Mouse (Mus musculus) stomach, postnatal 0 days (tissue): ENCODE results near the gene Dupd1. TPM values are rescaled to one million over a fixed set of nuclear protein-coding genes. Genes with fewer than 3 reads are reported as not detected.

ENCODE experiments used
- ATAC-seq: fragments of 200-750 bp; cut with Nextera tagmentation; 2 replicates; pipeline ENCODE4 v1.8.0; 2017; ENCODE audit not compliant: low FRiP score, low TSS enrichment
- DNase-seq: peaks from one replicate; pipeline ENCODE4 v3.0.0-alpha.2; 2016; ENCODE audit warnings: low spot score
- H3K27ac ChIP-seq: fragments of 300-500 bp; sonication (generic); replicated peaks from 2 replicates; pipeline ENCODE4 v1.5.1; 2014; ENCODE audit warnings: mild to moderate bottlenecking, control low read depth
- H3K27me3 ChIP-seq: fragments of 300-500 bp; sonication (generic); 2 replicates; pipeline ENCODE4 v1.6.1; 2014; ENCODE audit warnings: low read length; ENCODE audit not compliant: control insufficient read depth, insufficient read depth
- H3K36me3 ChIP-seq: fragments of 300-500 bp; sonication (generic); 2 replicates; pipeline ENCODE4 v1.6.1; 2014; ENCODE audit warnings: low read length, mixed read lengths; ENCODE audit not compliant: control insufficient read depth, insufficient read depth
- H3K4me1 ChIP-seq: fragments of 300-500 bp; sonication (generic); replicated peaks from 2 replicates; pipeline ENCODE4 v1.6.1; 2014; ENCODE audit warnings: antibody characterized with exemption; ENCODE audit not compliant: control insufficient read depth, insufficient read depth
- H3K4me2 ChIP-seq: fragments of 300-500 bp; sonication (generic); replicated peaks from 2 replicates; pipeline ENCODE4 v1.6.1; 2014; ENCODE audit warnings: low read depth, mild to moderate bottlenecking, control low read depth, moderate library complexity
- H3K4me3 ChIP-seq: fragments of 300-500 bp; sonication (generic); 2 replicates; pipeline ENCODE4 v1.5.1; 2014; ENCODE audit warnings: low read depth, low read length, control low read depth
- H3K9ac ChIP-seq: fragments of 300-500 bp; sonication (generic); 2 replicates; pipeline ENCODE4 v1.6.1; 2014; ENCODE audit warnings: mild to moderate bottlenecking, low read length, control low read depth, mixed read lengths
- H3K9me3 ChIP-seq: fragments of 300-500 bp; sonication (generic); 2 replicates; pipeline ENCODE4 v1.6.1; 2016; ENCODE audit warnings: low read length; ENCODE audit not compliant: control insufficient read depth
- CTCF ChIP-seq: IDR thresholded peaks from 2 replicates; pipeline ENCODE4 v1.5.1; 2016; ENCODE audit warnings: antibody characterized with exemption, low read depth, mild to moderate bottlenecking, moderate library complexity
- EP300 ChIP-seq: optimal IDR thresholded peaks from 2 replicates; pipeline ENCODE3; 2016; ENCODE audit warnings: antibody characterized with exemption
- WGBS: fragments of 180-500 bp; shearing (Covaris S2); extraction: QIAGEN DNeasy Blood & Tissue Kit; methylation state at CpG from one replicate; pipeline ENCODE4 v1.1.7; 2014; 5-methylcytosine and 5-hydroxymethylcytosine counted together
- polyA plus RNA-seq: library from polyadenylated mRNA; unstranded; fragments of >200 nt; fragmentation: Nextera tagmentation; extraction: Ambion mirVana; gene quantifications from 2 replicates; pipeline ENCODE4 v1.2.1, GENCODE M21; 2015

Gene Dupd1
- polyA plus RNA-seq, 1 experiment from 2014 or later = not detected

- Histone ChIP-seq H3K4me1 (no peaks in the 10 kb centered on the region), H3K27ac (no peak overlapping the region), H3K27me3 (no peaks in the 10 kb centered on the region), H3K9me3 (no peaks in the 10 kb centered on the region), H3K4me3 (no peak overlapping the region), H3K4me2 (no peak overlapping the region), H3K36me3 (peaks cover 3% of the 10 kb centered on the region; the same call in 1 of the 2 replicates), H3K9ac (no peak overlapping the region)
- ATAC-seq (no peak), DNase-seq (no peak)
- TF ChIP-seq CTCF = no peak
- no peak for TF ChIP-seq EP300
- WGBS = 71% methylated on average over 4 of the region's 4 CpGs
Observed at GRCm38 (mm10) chr14:21640806-21641435, 73.5 kb downstream of the Dupd1 start.

- 80% methylated on average over 6 of the region's 6 CpGs for WGBS
- Histone ChIP-seq H3K4me1 (no peaks in the 10 kb centered on the region), H3K9ac (no peak overlapping the region), H3K9me3 (no peaks in the 10 kb centered on the region), H3K27ac (no peak overlapping the region), H3K4me3 (no peak overlapping the region), H3K27me3 (no peaks in the 10 kb centered on the region), H3K4me2 (no peak overlapping the region), H3K36me3 (peaks cover 9% of the 10 kb centered on the region; the same call in 1 of the 2 replicates)
- no peak for ATAC-seq
- DNase-seq = no peak
- TF ChIP-seq EP300 = no peak
- TF ChIP-seq CTCF = no peak
Observed at GRCm38 (mm10) chr14:21636548-21636947, 77.8 kb downstream of the Dupd1 start.

DNA sequence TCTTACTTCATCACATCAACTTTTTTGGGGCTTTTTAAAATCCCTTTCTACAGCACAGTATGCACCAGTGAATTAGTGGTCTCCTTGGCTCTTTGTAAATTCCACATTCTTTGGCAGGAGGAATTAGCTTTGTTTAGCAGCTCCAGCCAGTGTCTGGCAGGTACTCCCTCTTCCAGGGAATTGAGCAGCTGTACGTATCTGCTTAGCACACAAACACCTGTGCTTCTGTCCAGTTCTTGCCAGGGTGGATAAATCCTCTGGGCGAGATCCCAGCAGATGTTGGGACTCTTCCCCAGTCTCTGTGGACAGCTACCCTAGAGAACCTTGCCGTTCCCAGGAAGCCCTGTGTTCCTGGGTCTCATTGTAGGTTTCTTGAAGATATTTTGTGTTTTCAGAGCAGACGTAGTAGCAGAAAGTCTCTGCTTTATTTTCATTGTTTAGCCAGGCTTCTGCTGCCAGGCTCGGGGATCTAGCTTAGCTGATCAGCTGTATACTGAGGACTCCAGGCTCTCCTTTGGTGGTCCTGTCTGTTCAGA, 82.6 kb downstream of the Dupd1 start:
- no peak overlapping the region for H3K27ac ChIP-seq
- H3K4me1 ChIP-seq = no peaks in the 10 kb centered on the region
- WGBS = 50% methylated on average over 5 of the region's 5 CpGs
- no peak overlapping the region for H3K9ac ChIP-seq
- ATAC-seq (no peak; the same call in 1 of the 2 replicates), DNase-seq (no peak)
- TF ChIP-seq CTCF (no peak), EP300 (no peak)
- H3K36me3 ChIP-seq = peaks cover 9% of the 10 kb centered on the region; the same call in 1 of the 2 replicates
- no peaks in the 10 kb centered on the region for H3K27me3 ChIP-seq
- no peaks in the 10 kb centered on the region for H3K9me3 ChIP-seq
- no peak overlapping the region for H3K4me2 ChIP-seq
- no peak overlapping the region for H3K4me3 ChIP-seq

Other genes starting within 250 kb of the Dupd1 start
- gene Kat6b, start 233.1 kb downstream of the Dupd1 start, polyA plus RNA-seq = 4.0 and 5.1 TPM in 2 replicates
- gene Samd8, start 36.0 kb upstream of the Dupd1 start, polyA plus RNA-seq = 15.3 and 15.9 TPM in 2 replicates
- gene Dusp13, start 36.6 kb upstream of the Dupd1 start, polyA plus RNA-seq = 1.9 and 2.5 TPM in 2 replicates
- 276 and 279 TPM in 2 replicates for gene Vdac2, start 110.7 kb upstream of the Dupd1 start, polyA plus RNA-seq
- gene Comtd1, start 134.4 kb upstream of the Dupd1 start, polyA plus RNA-seq = 39.2 and 45.8 TPM in 2 replicates